Mouse (Mus musculus): ENCODE data around the gene Coro2b.
"Not testable (repeated sequence)": the region's sequence is repeated elsewhere in the genome, so short reads cannot be mapped to it uniquely, and the experiment has no call there.

The Coro2b gene

GRCm38 (mm10) chr9:62474206-62474605, 62.6 kb downstream of the Coro2b start:
- DNase-seq (ENCODE audit: low spot score in 2 of 2): no peak

GRCm38 (mm10) chr9:62471541-62472189, 65.2 kb downstream of the Coro2b start:
- peak in 1 of 2 experiments; percentile 44 for DNase-seq (ENCODE audit: low spot score in 2 of 2)

GRCm38 (mm10) chr9:62471041-62471440, 65.8 kb downstream of the Coro2b start:
- no peak for DNase-seq (ENCODE audit: low spot score in 2 of 2)

GRCm38 (mm10) chr9:62470398-62470797, 66.4 kb downstream of the Coro2b start:
- DNase-seq (ENCODE audit: low spot score in 2 of 2): peak; percentile 72 to 86

- DNase-seq (ENCODE audit: low spot score in 2 of 2): no peak
Measured at GRCm38 (mm10) chr9:62469696-62470095, 67.1 kb downstream of the Coro2b start.

- peak in 1 of 2 experiments; percentile 59 for DNase-seq (ENCODE audit: low spot score in 2 of 2)
Measured at GRCm38 (mm10) chr9:62469143-62469542, 67.7 kb downstream of the Coro2b start.

GRCm38 (mm10) chr9:62467413-62467784, 69.4 kb downstream of the Coro2b start:
- DNase-seq (ENCODE audit: low spot score in 2 of 2): no peak

GRCm38 (mm10) chr9:62466742-62467412, 70.0 kb downstream of the Coro2b start:
- no peak for DNase-seq (ENCODE audit: low spot score in 2 of 2)

GRCm38 (mm10) chr9:62466053-62466452, 70.8 kb downstream of the Coro2b start:
- no peak for DNase-seq (ENCODE audit: low spot score in 2 of 2)

- DNase-seq (ENCODE audit: low spot score in 2 of 2): no peak
Measured at GRCm38 (mm10) chr9:62464727-62465126, 72.1 kb downstream of the Coro2b start.

- DNase-seq (ENCODE audit: low spot score in 2 of 2): no peak
Measured at GRCm38 (mm10) chr9:62461766-62462165, 75.1 kb downstream of the Coro2b start.

- no peak for DNase-seq (ENCODE audit: low spot score in 2 of 2)
Measured at GRCm38 (mm10) chr9:62461095-62461494, 75.7 kb downstream of the Coro2b start.

- DNase-seq (ENCODE audit: low spot score in 2 of 2): no peak
Measured at GRCm38 (mm10) chr9:62460086-62460485, 76.8 kb downstream of the Coro2b start.

GRCm38 (mm10) chr9:62458457-62458856, 78.4 kb downstream of the Coro2b start:
- no peak for DNase-seq (ENCODE audit: low spot score in 2 of 2)

GRCm38 (mm10) chr9:62456015-62456414, 80.8 kb downstream of the Coro2b start:
- peak in 1 of 2 experiments; percentile 61 for DNase-seq (ENCODE audit: low spot score in 2 of 2)

GRCm38 (mm10) chr9:62455210-62455969, 81.5 kb downstream of the Coro2b start:
- DNase-seq (ENCODE audit: low spot score in 2 of 2): no peak

GRCm38 (mm10) chr9:62452373-62452993, 84.4 kb downstream of the Coro2b start:
- DNase-seq (ENCODE audit: low spot score in 2 of 2): no peak

GRCm38 (mm10) chr9:62451585-62452372, 85.1 kb downstream of the Coro2b start:
- DNase-seq (ENCODE audit: low spot score in 2 of 2): no peak

GRCm38 (mm10) chr9:62450862-62451261, 86.0 kb downstream of the Coro2b start:
- DNase-seq (ENCODE audit: low spot score in 2 of 2): no peak

GRCm38 (mm10) chr9:62450355-62450754, 86.5 kb downstream of the Coro2b start:
- DNase-seq (ENCODE audit: low spot score in 2 of 2): no peak

- not testable (repeated sequence) for DNase-seq (ENCODE audit: low spot score in 2 of 2)
Measured at GRCm38 (mm10) chr9:62447337-62447736, 89.5 kb downstream of the Coro2b start.
